22 mouse cellular contexts compared by ENCODE assay signal in genomic region chr5:81375992-81376391, GRCm38 (mm10).
DNase-seq lines count a peak whose midpoint lies in the region; TF ChIP-seq lines count a peak whose summit lies in the region.
"Had no signal": no experiment of that assay in that cellular context is flagged by ENCODE, and none has a peak within 500 bp of the region (broad histone marks: within the 10 kb centered on the region; RNA-seq: fewer than 3 reads in every experiment).

No protein-coding gene starts in this region.

- TF ChIP-seq POLR2A in kidney, adult 2 months (IDR thresholded peaks at IDR 0.05; ENCODE audit: low read depth, low read length), result no peak
- TF ChIP-seq POLR2A in testis, adult 2 months (IDR thresholded peaks at IDR 0.05; ENCODE audit: control insufficient read depth, low read depth, low read length), result no peak
- no peak for TF ChIP-seq POLR2A in MEL (IDR thresholded peaks at IDR 0.05; ENCODE audit: control insufficient read depth in 1 of 2, insufficient read depth in 1 of 2, low read depth in 1 of 2, low read length in 2 of 2, poor library complexity in 1 of 2)

- TF ChIP-seq EP300 in MEL (IDR thresholded peaks at IDR 0.05; ENCODE audit: low read depth in 1 of 2, low read length in 2 of 2), result no peak

- 87% methylated on average over 7 of the region's 7 CpGs for WGBS in kidney, adult 2 months

- 0 out of 2 replicates have a peak, but pooled peaks have one; percentile 4 for TF ChIP-seq CTCF in kidney, adult 2 months (conservative IDR thresholded peaks at IDR 0.05; ENCODE audit: insufficient read depth, insufficient read length, low read depth, low read length)
- peak; percentile 30; the same call in 1 of the 2 replicates for TF ChIP-seq CTCF in testis, adult 2 months (IDR thresholded peaks at IDR 0.05; ENCODE audit: control insufficient read depth, insufficient read depth, insufficient replicate concordance, low read depth, low read length)
- TF ChIP-seq CTCF in MEL (IDR thresholded peaks at IDR 0.05 in 2 of 3, conservative IDR thresholded peaks at IDR 0.05 in 1 of 3; ENCODE audit: control insufficient read depth in 1 of 3, insufficient read depth in 1 of 3, low read depth in 2 of 3, low read length in 3 of 3, poor library complexity in 1 of 3, severe bottlenecking in 1 of 3), result peak in 2 of 3 experiments; percentile 5 to 25; a peak in 2 of 6 replicates

- TF ChIP-seq RAD21 in MEL (IDR thresholded peaks at IDR 0.05; ENCODE audit: low read depth, low read length), result no peak

- no peak overlapping the region for H3K4me3 ChIP-seq in kidney, adult 2 months (ENCODE audit: insufficient read depth, low read depth, low read length)
- no peak overlapping the region for H3K4me3 ChIP-seq in testis, adult 2 months (ENCODE audit: control insufficient read depth, low read depth, low read length)
- H3K4me3 ChIP-seq in MEL (ENCODE audit: control insufficient read depth in 1 of 2, insufficient read depth in 1 of 2, low read depth in 2 of 2, low read length in 2 of 2), result no peak overlapping the region
- H3K4me3 ChIP-seq: forebrain, embryonic 10.5 days; hindbrain, embryonic 13.5 days; intestine, embryonic 15.5 days; limb, embryonic 10.5 days; liver, embryonic 12.5 days had no signal

- H3K9me3 ChIP-seq in MEL (replicated peaks; ENCODE audit: insufficient read depth, low read length), result no peaks in the 10 kb centered on the region
- H3K9me3 ChIP-seq: forebrain, embryonic 10.5 days; hindbrain, embryonic 13.5 days; intestine, embryonic 15.5 days; limb, embryonic 10.5 days; liver, embryonic 12.5 days had no signal

- H3K27me3 ChIP-seq in kidney, adult 2 months (replicated peaks; ENCODE audit: control insufficient read depth, insufficient read depth, low read length), result no peaks in the 10 kb centered on the region
- no peaks in the 10 kb centered on the region for H3K27me3 ChIP-seq in testis, adult 2 months (ENCODE audit: control insufficient read depth, insufficient read depth, low read length)
- H3K27me3 ChIP-seq in MEL (ENCODE audit: control insufficient read depth in 1 of 2, insufficient read depth in 2 of 2, low read length in 2 of 2), result no peaks in the 10 kb centered on the region; a peak in 1 of 4 replicates
- H3K27me3 ChIP-seq: hindbrain, embryonic 13.5 days; intestine, embryonic 15.5 days; liver, embryonic 12.5 days had no signal

- no peak overlapping the region for H3K27ac ChIP-seq in kidney, adult 2 months (ENCODE audit: insufficient read depth, low read depth, low read length)
- H3K27ac ChIP-seq in testis, adult 2 months (ENCODE audit: control insufficient read depth, insufficient read depth, low read depth, low read length), result no peak overlapping the region
- H3K27ac ChIP-seq in MEL (ENCODE audit: control insufficient read depth, low read depth, low read length), result no peak overlapping the region
- H3K27ac ChIP-seq: forebrain, embryonic 10.5 days; hindbrain, embryonic 13.5 days; intestine, embryonic 15.5 days; limb, embryonic 10.5 days; liver, embryonic 12.5 days had no signal

- no peaks in the 10 kb centered on the region for H3K79me2 ChIP-seq in MEL (ENCODE audit: control insufficient read depth, insufficient read depth, low read length, poor library complexity)

- H3K36me3 ChIP-seq in kidney, adult 2 months (ENCODE audit: control insufficient read depth, insufficient read depth, low read length), result no peaks in the 10 kb centered on the region
- no peaks in the 10 kb centered on the region for H3K36me3 ChIP-seq in testis, adult 2 months (ENCODE audit: control insufficient read depth, insufficient read depth, low read length)
- no peaks in the 10 kb centered on the region for H3K36me3 ChIP-seq in MEL (ENCODE audit: control insufficient read depth in 1 of 2, insufficient read depth in 2 of 2, low read length in 2 of 2)
- H3K36me3 ChIP-seq: forebrain, embryonic 10.5 days; hindbrain, embryonic 13.5 days; intestine, embryonic 15.5 days; limb, embryonic 10.5 days; liver, embryonic 12.5 days had no signal

- no peaks in the 10 kb centered on the region for H3K4me1 ChIP-seq in kidney, adult 2 months (ENCODE audit: control insufficient read depth, insufficient read depth, low read length)
- H3K4me1 ChIP-seq in testis, adult 2 months (ENCODE audit: control insufficient read depth, insufficient read depth, low read length), result no peaks in the 10 kb centered on the region
- no peaks in the 10 kb centered on the region for H3K4me1 ChIP-seq in MEL (ENCODE audit: control insufficient read depth in 1 of 2, insufficient read depth in 2 of 2, low read length in 2 of 2)
- H3K4me1 ChIP-seq: forebrain, embryonic 10.5 days; hindbrain, embryonic 13.5 days; intestine, embryonic 15.5 days; limb, embryonic 10.5 days; liver, embryonic 12.5 days had no signal

- DNase-seq in kidney, adult 2 months, result no peak
- DNase-seq in kidney, adult 9 months, result no peak
- no peak for DNase-seq in testis, postnatal 14 days (ENCODE audit: low spot score)
- no peak for DNase-seq in MEL (ENCODE audit: low read depth, low spot score)
- DNase-seq in heart, postnatal 36 days, result no peak
- no peak for DNase-seq in right cerebral cortex, postnatal 36 days (ENCODE audit: low spot score in 2 of 2)
- DNase-seq: adrenal gland, adult 2 months; cerebellum, adult 11 months; forebrain, postnatal 0 days; heart, postnatal 10 days; kidney, postnatal 10 days; lung, adult 2 months; lung, postnatal 4 days; retina, postnatal 1 day; right cerebral cortex, postnatal 4 days; thymus, postnatal 36 days had no signal

- H3K9ac ChIP-seq in MEL (ENCODE audit: control insufficient read depth, low read depth, low read length, poor library complexity, severe bottlenecking), result no peak overlapping the region
- H3K9ac ChIP-seq: forebrain, postnatal 0 days; hindbrain, embryonic 13.5 days; intestine, embryonic 15.5 days; liver, embryonic 12.5 days had no signal

- intact Hi-C loops in heart, postnatal 36 days (cut with DNase I), result no loop called here

TF ChIP-seq in MEL, 35 proteins besides CTCF, POLR2A, EP300 and RAD21:
- TF ChIP-seq POLR2AphosphoS5 (IDR thresholded peaks at IDR 0.05; ENCODE audit: borderline replicate concordance, low read depth, low read length), result no peak
- no peak for TF ChIP-seq RCOR1 (IDR thresholded peaks at IDR 0.05; ENCODE audit: low read depth, low read length)
- no peak for TF ChIP-seq TAL1 (IDR thresholded peaks at IDR 0.05; ENCODE audit: low read length)
- TF ChIP-seq ZC3H11A (IDR thresholded peaks at IDR 0.05; ENCODE audit: low read depth, low read length), result no peak
- no peak for TF ChIP-seq BHLHE40 (IDR thresholded peaks at IDR 0.05; ENCODE audit: borderline replicate concordance, low read depth, low read length)
